Mouse (Mus musculus): ENCODE results near the gene Ldah.
"Not testable (repeated sequence)": the region's sequence is repeated elsewhere in the genome, so short reads cannot be mapped to it uniquely, and the experiment has no call there.

The Ldah gene

DNA sequence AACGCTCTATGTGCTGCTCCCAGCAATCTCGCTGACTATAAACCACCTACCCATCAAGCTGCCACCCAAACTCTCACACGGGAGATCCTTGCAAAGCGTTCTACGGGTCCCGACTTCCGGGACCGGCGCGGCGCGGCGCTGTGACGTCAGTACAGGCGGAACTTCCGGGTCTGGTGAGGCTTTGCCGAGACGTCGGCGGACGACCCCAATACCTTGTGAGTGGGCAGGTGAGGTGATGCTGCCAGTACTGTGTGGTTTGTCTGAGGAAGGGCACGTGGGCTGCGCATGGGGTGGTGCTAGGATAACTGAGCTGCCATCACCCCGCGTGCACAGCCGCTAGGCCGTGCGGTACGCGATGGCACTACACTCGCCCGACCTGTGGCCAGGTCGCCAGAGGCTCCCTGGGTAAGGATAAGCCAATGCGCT, at the start of gene Ldah:
Gene Ldah (plus strand): TSS at position 130 of the 426 bp plus-strand sequence.
- peak; percentile 88 for DNase-seq (ENCODE audit: low spot score)

DNA sequence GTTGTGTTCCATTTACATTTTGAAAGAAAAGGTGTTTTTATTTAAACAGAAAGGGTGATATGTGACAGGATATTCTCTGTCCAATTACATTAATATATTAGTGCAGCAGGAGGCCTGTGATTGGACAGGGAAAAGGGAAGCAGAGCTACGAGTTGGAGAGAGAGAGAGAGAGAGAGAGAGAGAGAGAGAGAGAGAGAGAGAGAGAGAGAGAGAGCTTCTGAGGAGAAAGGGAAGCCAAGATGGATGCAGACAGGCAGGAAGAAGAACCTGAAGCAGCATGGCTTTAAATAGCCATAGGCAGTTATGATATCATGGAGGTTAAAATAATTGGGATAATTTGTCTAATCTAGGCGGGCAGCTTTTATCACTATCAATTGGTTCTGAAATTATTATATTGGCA, 40.2 kb upstream of the Ldah start:
- DNase-seq (ENCODE audit: low spot score), result no peak

GRCm38 (mm10) chr12:8180921-8181320, 27.0 kb upstream of the Ldah start:
- DNase-seq (ENCODE audit: low spot score), result no peak

GRCm38 (mm10) chr12:8181744-8182143, 26.2 kb upstream of the Ldah start:
- DNase-seq (ENCODE audit: low spot score), result no peak

- DNase-seq (ENCODE audit: low spot score), result no peak
These were observed 23.4 kb upstream of the Ldah start for GRCm38 (mm10) chr12:8184518-8184917.

GRCm38 (mm10) chr12:8188161-8188560, 19.7 kb upstream of the Ldah start:
- no peak for DNase-seq (ENCODE audit: low spot score)

DNA sequence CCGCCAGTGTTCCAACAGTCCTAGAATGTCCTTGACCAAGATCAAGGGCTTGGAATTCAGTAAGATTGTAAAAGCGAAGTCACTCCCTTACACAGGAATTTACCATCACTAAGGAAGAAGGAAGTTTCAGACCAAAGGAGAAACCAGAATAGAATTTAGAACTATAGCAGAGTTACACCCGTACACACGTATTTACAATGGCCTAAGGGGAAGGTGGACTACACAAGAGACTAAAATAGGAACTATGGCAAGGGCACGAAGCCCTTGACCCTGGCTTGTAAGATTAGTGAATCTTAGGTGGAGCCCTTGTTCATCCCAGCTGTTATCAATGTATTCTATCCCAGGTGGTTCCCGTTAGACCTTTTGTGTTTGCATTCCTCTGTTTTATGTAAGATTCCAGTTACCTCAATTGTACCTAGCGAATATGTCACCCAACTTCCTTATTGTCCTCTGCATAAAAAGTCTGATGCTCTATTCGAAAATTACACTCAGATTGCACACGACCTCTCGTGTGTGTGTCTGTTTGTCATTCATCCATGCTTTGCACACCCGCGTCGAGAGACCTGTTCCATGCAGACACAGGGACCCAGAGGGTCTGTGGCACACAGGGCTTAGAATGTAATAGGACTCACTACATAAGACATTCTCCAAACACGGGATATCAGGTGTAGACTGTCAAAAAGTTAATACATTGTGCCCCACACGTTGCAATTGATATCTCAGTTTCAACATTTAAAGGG, 18.9 kb upstream of the Ldah start:
- not testable (repeated sequence) for DNase-seq (ENCODE audit: low spot score)

DNA sequence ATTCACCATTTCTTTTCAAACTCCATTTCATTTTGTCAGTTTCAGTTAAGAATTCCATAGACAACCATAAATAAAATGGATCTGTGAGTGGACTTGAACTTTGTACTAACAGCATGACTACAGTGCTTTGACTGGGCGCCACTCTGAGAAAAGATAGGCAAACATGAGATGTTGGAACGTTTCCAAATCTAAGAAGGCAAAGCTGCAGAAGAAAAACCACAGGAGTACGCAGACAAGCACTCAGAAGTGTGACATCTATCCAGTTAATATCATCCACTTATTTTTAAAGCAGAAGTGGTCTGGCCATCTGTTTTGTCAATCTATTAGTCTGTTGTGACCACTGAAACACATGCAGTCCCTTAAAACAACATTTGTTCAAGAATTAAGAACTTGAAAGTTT, 18.2 kb upstream of the Ldah start:
- DNase-seq (ENCODE audit: low spot score), result no peak

DNA sequence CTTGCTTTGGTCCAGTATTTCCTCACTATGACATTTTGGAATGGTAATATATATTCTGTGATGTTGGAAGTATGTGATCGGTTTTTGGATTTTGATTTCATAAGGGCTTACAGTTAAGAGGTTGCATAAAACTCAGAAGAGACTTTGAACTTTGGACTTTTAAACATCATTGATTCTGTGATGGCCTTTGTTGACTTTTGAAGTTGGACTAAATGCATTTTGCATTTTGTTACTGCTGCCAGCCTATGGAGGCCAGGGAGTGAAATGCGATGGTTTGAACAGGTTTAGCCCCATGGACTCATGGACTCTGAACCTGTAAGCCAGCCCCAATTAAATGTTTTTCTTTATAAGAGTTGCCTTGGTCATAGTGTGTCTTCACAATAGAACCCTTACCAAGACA, 2.2 kb upstream of the Ldah start:
- DNase-seq (ENCODE audit: low spot score), result no peak

DNA sequence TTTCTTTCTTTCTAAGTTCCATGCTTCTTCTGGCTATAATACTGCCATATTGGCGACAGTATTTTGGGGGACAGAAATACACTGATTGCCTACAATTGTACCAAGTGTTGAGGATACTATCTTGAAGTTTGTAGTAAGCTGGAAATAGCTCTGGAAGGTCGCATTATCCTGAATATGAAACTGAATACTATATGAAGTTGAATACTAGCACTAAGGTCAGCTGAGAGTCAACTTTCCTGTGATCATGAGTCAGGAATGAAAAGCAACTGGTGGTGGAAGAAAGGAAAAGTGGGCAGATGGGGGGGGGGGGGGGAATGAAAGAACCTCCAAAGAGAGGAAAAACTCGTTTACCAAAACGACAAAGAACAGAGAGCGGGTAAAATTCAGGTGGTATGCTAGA, 329 bp upstream of the Ldah start:
- no peak for DNase-seq (ENCODE audit: low spot score)

DNA sequence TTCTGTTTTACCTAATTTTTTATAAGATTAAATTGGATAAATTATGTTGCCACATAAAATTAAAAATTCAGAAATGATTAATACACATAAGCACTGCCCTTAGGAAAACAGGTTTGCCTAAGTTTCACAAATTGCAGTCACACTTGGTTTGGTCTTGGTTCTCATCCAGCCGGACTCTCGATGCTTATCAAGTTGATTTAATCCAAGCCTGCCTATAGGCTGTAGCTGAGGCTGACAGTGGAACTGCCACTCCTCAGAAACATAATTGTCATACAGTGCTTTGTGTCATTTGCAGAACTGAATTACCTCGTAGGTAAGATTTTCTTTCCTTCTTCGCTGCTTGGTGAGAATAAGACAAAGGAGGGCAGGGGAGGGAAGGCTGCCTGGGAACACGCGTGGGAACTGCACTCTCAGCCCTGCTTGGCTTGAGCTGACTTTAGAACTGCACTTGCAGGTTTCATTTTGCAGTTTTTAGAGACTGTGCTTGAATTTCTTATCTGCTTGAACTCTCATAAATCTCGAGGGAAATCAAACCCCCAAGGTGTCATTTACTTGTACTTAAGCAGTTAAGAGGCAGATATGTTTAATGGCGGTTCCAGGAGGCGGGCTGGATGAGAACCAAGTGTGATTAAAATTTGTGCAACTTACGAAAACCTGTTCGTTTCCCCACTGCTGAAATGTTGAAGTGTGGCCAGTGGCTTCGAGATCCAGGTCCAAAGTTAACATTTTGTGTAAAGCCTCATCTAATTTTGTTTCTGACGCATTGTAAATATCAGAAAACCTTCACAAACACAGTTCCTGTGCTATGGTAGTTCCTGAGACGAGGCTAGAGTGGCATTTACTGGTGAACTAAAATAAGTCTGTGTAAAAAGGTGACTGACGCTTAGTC, 8.7 kb downstream of the Ldah start:
- peak; percentile 54 for DNase-seq (ENCODE audit: low spot score)

DNA sequence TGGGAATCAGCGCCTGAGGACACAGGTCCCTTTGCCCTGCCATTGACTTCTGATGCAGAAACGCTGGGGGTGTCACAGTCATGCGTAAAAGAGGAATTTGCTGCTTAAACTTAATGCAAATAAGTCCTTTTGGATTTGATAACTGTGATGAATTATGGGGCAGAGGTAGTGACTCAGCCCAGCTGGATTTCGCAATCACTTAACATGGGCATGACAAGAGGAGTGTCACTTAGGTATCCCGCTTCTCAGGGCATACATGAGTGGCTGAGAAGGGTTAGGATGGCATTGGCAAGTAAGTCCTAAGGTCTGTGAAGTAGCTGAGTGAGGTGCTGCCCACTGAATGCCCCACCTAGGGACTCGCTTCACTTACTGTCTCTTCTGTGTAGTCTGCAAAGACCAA, 15.1 kb downstream of the Ldah start:
- DNase-seq (ENCODE audit: low spot score), result peak; percentile 16

DNA sequence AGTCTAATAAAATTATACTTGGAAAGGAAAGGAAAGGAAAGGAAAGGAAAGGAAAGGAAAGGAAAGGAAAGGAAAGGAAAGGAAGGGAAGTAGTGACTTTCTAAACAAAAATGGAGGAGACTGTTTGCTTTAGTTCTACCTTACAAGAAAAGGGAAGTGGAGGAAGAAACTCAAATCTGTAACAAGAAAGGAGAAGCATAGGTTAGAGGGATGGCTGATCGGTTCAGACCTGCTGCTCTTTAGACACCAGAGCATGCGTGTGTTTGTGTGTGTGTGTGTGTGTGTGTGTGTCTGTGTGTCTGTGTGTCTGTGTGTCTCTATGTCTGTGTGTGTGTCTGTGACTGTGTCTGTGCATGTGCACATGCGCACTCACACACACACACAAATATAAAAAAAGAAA, 23.2 kb downstream of the Ldah start:
- DNase-seq (ENCODE audit: low spot score), result no peak

GRCm38 (mm10) chr12:8232679-8233078, 24.8 kb downstream of the Ldah start:
- no peak for DNase-seq (ENCODE audit: low spot score)

GRCm38 (mm10) chr12:8242181-8242580, 34.3 kb downstream of the Ldah start:
- DNase-seq (ENCODE audit: low spot score), result no peak

- no peak for DNase-seq (ENCODE audit: low spot score)
These were observed 36.8 kb downstream of the Ldah start for GRCm38 (mm10) chr12:8244746-8245145.

DNA sequence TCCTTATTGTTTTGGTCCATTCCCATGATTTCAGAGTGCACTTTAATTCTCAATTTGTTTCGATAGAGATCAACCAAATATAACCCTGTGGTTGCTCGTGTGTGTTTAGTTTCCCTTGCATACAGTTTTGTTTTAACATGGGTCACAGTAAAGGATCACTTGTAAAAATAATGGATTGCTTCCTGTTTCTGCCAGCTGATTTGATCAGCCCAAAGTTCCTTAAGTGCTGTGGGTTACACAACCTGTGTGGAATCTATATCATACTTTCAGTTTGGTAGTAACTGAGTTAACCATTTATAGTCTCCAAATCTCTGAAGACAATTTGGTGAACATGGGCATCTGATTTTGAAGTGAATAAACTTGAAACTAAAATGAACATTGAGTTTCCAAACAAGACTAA, 52.4 kb downstream of the Ldah start:
- no peak for DNase-seq (ENCODE audit: low spot score)

- DNase-seq (ENCODE audit: low spot score), result no peak
These were observed 58.4 kb downstream of the Ldah start for GRCm38 (mm10) chr12:8266311-8266710.

GRCm38 (mm10) chr12:8269627-8270026, 61.7 kb downstream of the Ldah start:
- no peak for DNase-seq (ENCODE audit: low spot score)

- no peak for DNase-seq (ENCODE audit: low spot score)
These were observed 63.5 kb downstream of the Ldah start for GRCm38 (mm10) chr12:8271405-8271804.

- DNase-seq (ENCODE audit: low spot score), result no peak
These were observed 65.7 kb downstream of the Ldah start for GRCm38 (mm10) chr12:8273471-8274171.

GRCm38 (mm10) chr12:8275424-8275823, 67.5 kb downstream of the Ldah start:
- no peak for DNase-seq (ENCODE audit: low spot score)
